8 mouse cellular contexts compared by ENCODE assay signal in the genomic region with DNA sequence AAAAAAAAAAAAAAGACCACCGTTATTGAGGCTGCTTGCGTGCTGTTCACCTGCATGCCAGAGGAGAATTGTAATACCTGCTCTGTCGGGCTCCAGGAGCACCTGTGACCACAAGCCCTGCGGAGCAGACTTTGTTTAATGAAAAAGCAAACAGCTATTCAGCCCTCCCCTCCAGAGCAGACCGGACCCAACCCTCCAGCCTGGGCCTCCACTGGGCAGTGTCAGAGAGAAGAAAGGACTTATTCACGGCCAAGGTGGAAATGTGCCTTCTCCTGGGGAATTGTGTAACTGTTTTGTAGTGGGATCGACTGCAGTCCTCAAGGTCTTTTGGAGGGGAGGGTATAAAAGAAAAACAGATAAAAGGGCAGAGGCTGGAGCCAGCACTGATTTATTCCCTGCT.
DNase-seq lines count a peak whose midpoint lies in the region; ATAC-seq and TF ChIP-seq lines count a peak whose summit lies in the region.

No protein-coding gene starts in this region.

- H3K79me2 ChIP-seq in heart, adult 2 months (replicated peaks; ENCODE audit: control insufficient read depth, insufficient read depth, low read length): no peaks in the 10 kb centered on the region

- intact Hi-C loops in heart, adult 2 months (cut with DNase I): loop anchor here (1.0 kb wide), 1 partner anchor 93 kb away; no protein-coding TSS in a partner anchor

- no peak for ATAC-seq in embryonic facial prominence, embryonic 13.5 days (ENCODE audit: insufficient number of reproducible peaks, insufficient read depth, low FRiP score, low TSS enrichment, low read depth)
- ATAC-seq in lung, postnatal 0 days: peak; percentile 82

- DNase-seq in heart, embryonic 10.5 days (ENCODE audit: low spot score): no peak
- DNase-seq in heart, adult 2 months: no peak
- DNase-seq in kidney, adult 9 months: peak; percentile 17
- DNase-seq in lung, postnatal 0 days (ENCODE audit: low spot score): peak; percentile 67
- DNase-seq in spleen, adult 18-20 months: no peak
- DNase-seq in thymus, postnatal 36 days: no peak
- DNase-seq in right cerebral cortex, adult 18-20 months: no peak

- 19% methylated on average over 7 of the region's 7 CpGs for WGBS in heart, embryonic 10.5 days
- 44% methylated on average over 7 of the region's 7 CpGs for WGBS in heart, adult 2 months
- 11% methylated on average over 7 of the region's 7 CpGs for WGBS in embryonic facial prominence, embryonic 13.5 days
- 18% methylated on average over 7 of the region's 7 CpGs for WGBS in lung, postnatal 0 days

- no peak overlapping the region for H3K9ac ChIP-seq in heart, adult 2 months (ENCODE audit: low read depth, low read length)
- no peak overlapping the region for H3K9ac ChIP-seq in embryonic facial prominence, embryonic 13.5 days
- H3K9ac ChIP-seq in lung, postnatal 0 days (replicated peaks; ENCODE audit: low read depth): no peak overlapping the region

- H3K4me2 ChIP-seq in embryonic facial prominence, embryonic 13.5 days: peak overlapping the region; percentile 54; the same call in 1 of the 2 replicates
- peak overlapping the region; percentile 54 for H3K4me2 ChIP-seq in lung, postnatal 0 days (replicated peaks; ENCODE audit: low read depth, low read length)

- TF ChIP-seq EP300 in heart, adult 2 months (IDR thresholded peaks at IDR 0.05; ENCODE audit: insufficient read depth, low read depth, low read length): no peak
- no peak for TF ChIP-seq EP300 in lung, postnatal 0 days (IDR thresholded peaks at IDR 0.05)

- peak overlapping the region; percentile 74 for H3K27ac ChIP-seq in heart, embryonic 10.5 days
- no peak overlapping the region; the same call in 1 of the 2 replicates for H3K27ac ChIP-seq in heart, adult 2 months
- no peak overlapping the region for H3K27ac ChIP-seq in embryonic facial prominence, embryonic 13.5 days
- H3K27ac ChIP-seq in lung, postnatal 0 days (ENCODE audit: low read length): peak overlapping the region; percentile 51; the same call in 1 of the 2 replicates

- H3K9me3 ChIP-seq in heart, embryonic 10.5 days: no peaks in the 10 kb centered on the region
- H3K9me3 ChIP-seq in embryonic facial prominence, embryonic 13.5 days: no peaks in the 10 kb centered on the region
- no peaks in the 10 kb centered on the region for H3K9me3 ChIP-seq in lung, postnatal 0 days (ENCODE audit: low read length)

- no peak for TF ChIP-seq CTCF in heart, adult 2 months (IDR thresholded peaks at IDR 0.05)
- 0 out of 2 replicates have a peak, but pooled peaks have one; percentile 4 for TF ChIP-seq CTCF in lung, postnatal 0 days (IDR thresholded peaks at IDR 0.05)

- no peaks in the 10 kb centered on the region for H3K27me3 ChIP-seq in heart, embryonic 10.5 days (ENCODE audit: insufficient read depth, poor library complexity, severe bottlenecking)
- H3K27me3 ChIP-seq in heart, adult 2 months (ENCODE audit: control insufficient read depth, insufficient read depth, low read length): no peaks in the 10 kb centered on the region
- no peaks in the 10 kb centered on the region for H3K27me3 ChIP-seq in embryonic facial prominence, embryonic 13.5 days
- no peaks in the 10 kb centered on the region for H3K27me3 ChIP-seq in lung, postnatal 0 days (replicated peaks; ENCODE audit: insufficient read depth, low read length)

- peak overlapping the region; percentile 48 for H3K4me3 ChIP-seq in heart, embryonic 10.5 days
- no peak overlapping the region for H3K4me3 ChIP-seq in heart, adult 2 months
- H3K4me3 ChIP-seq in embryonic facial prominence, embryonic 13.5 days: no peak overlapping the region
- peak overlapping the region; percentile 8; the same call in 1 of the 2 replicates for H3K4me3 ChIP-seq in lung, postnatal 0 days (ENCODE audit: low read depth, low read length)

- H3K4me1 ChIP-seq in heart, embryonic 10.5 days: peaks cover 37% of the 10 kb centered on the region
- peaks cover 3% of the 10 kb centered on the region for H3K4me1 ChIP-seq in heart, adult 2 months (ENCODE audit: control insufficient read depth, insufficient read depth, low read length)
- peaks cover 29% of the 10 kb centered on the region for H3K4me1 ChIP-seq in embryonic facial prominence, embryonic 13.5 days
- H3K4me1 ChIP-seq in lung, postnatal 0 days (ENCODE audit: insufficient read depth, low read depth, low read length): peaks cover 7% of the 10 kb centered on the region

- TF ChIP-seq POLR2A in heart, adult 2 months (IDR thresholded peaks at IDR 0.05; ENCODE audit: insufficient read depth, low read depth, low read length): no peak

- no peaks in the 10 kb centered on the region for H3K36me3 ChIP-seq in heart, embryonic 10.5 days
- H3K36me3 ChIP-seq in heart, adult 2 months (ENCODE audit: control insufficient read depth, insufficient read depth, low read length): no peaks in the 10 kb centered on the region
- H3K36me3 ChIP-seq in embryonic facial prominence, embryonic 13.5 days: no peaks in the 10 kb centered on the region
- no peaks in the 10 kb centered on the region for H3K36me3 ChIP-seq in lung, postnatal 0 days (ENCODE audit: insufficient read depth, low read length)

Comparison
In these comparisons a context has a peak if more than half of its experiments do, and no peak if none do; other contexts are left out.
1. H3K27ac ChIP-seq: peak in heart, embryonic 10.5 days (single experiment) and lung, postnatal 0 days (single experiment); none in heart, adult 2 months (single experiment) and embryonic facial prominence, embryonic 13.5 days (single experiment).
2. H3K4me3 ChIP-seq: peak in heart, embryonic 10.5 days (single experiment) and lung, postnatal 0 days (single experiment); none in heart, adult 2 months (single experiment) and embryonic facial prominence, embryonic 13.5 days (single experiment).
3. DNase-seq: peak in kidney, adult 9 months (single experiment) and lung, postnatal 0 days (single experiment); none in heart, embryonic 10.5 days (single experiment), heart, adult 2 months (0 of 2), spleen, adult 18-20 months (0 of 2), thymus, postnatal 36 days (0 of 2) and right cerebral cortex, adult 18-20 months (single experiment).